Mouse (Mus musculus) spleen, adult 2 months (tissue): ENCODE measurements around the gene Ncapd3. TPM values are rescaled to one million over a fixed set of nuclear protein-coding genes. Genes with fewer than 3 reads are reported as not detected.

ENCODE experiments used
- DNase-seq, 2 experiments: peaks; one replicate each; pipeline versions ENCODE4 v3.0.0 to v3.0.0-alpha.2; 2012 to 2021; ENCODE audit warnings: low spot score in 2 of 2, low read depth in 1 of 2
- H3K27ac ChIP-seq: fragments of 200-500 bp; 2 replicates; pipeline ENCODE4 v1.5.1; 2012; ENCODE audit warnings: low read length, inconsistent platforms; ENCODE audit not compliant: insufficient read depth
- H3K27me3 ChIP-seq: fragments of 200-500 bp; 2 replicates; pipeline ENCODE4 v1.6.1; 2012; ENCODE audit warnings: mild to moderate bottlenecking, moderate library complexity, low read length, inconsistent platforms; ENCODE audit not compliant: control insufficient read depth, insufficient read depth
- H3K36me3 ChIP-seq: fragments of 200-500 bp; 2 replicates; pipeline ENCODE4 v1.6.1; 2012; ENCODE audit warnings: mild to moderate bottlenecking, low read length, inconsistent platforms; ENCODE audit not compliant: control insufficient read depth, insufficient read depth
- H3K4me1 ChIP-seq: fragments of 200-500 bp; 2 replicates; pipeline ENCODE4 v1.6.1; 2011; ENCODE audit warnings: inconsistent platforms; ENCODE audit not compliant: control insufficient read depth, insufficient read depth, insufficient read length
- H3K4me3 ChIP-seq: fragments of 200-500 bp; 2 replicates; pipeline ENCODE4 v1.5.1; 2011; ENCODE audit warnings: mild to moderate bottlenecking, inconsistent platforms; ENCODE audit not compliant: insufficient read depth, insufficient read length; ENCODE audit errors: extremely low read depth
- CTCF ChIP-seq: fragments of 200-500 bp; IDR thresholded peaks from 2 replicates; pipeline ENCODE4 v1.5.1; 2011; ENCODE audit warnings: mild to moderate bottlenecking, inconsistent platforms; ENCODE audit not compliant: insufficient read depth, insufficient read length, insufficient replicate concordance; ENCODE audit errors: extremely low read depth
- POLR2A ChIP-seq: fragments of 200-500 bp; IDR thresholded peaks from 2 replicates; pipeline ENCODE4 v1.6.1; 2011; ENCODE audit warnings: low read depth, low read length, inconsistent platforms
- WGBS: fragments of 180-500 bp; shearing (Covaris S2); methylation state at CpG from one replicate; pipeline ENCODE4 v1.1.7; 2018; 5-methylcytosine and 5-hydroxymethylcytosine counted together
- polyA plus RNA-seq: library from polyadenylated mRNA; depleted of rRNA; stranded (reverse); fragments of >200 nt; gene quantifications from 2 replicates; pipeline ENCODE4 v1.2.3, GENCODE M21; 2012

The Ncapd3 gene
- polyA plus RNA-seq, 1 experiment: 17.2 TPM

GRCm38 (mm10) chr9:27043892-27044291, 13.9 kb downstream of the Ncapd3 start:
- no peak for DNase-seq
- WGBS: 76% methylated on average over 5 of the region's 5 CpGs
- H3K36me3 ChIP-seq: peaks cover 28% of the 10 kb centered on the region
- no peak overlapping the region for H3K27ac ChIP-seq
- H3K27me3 ChIP-seq: no peaks in the 10 kb centered on the region
- no peaks in the 10 kb centered on the region for H3K4me1 ChIP-seq
- no peak overlapping the region for H3K4me3 ChIP-seq
- no peak for TF ChIP-seq POLR2A
- TF ChIP-seq CTCF: no peak

GRCm38 (mm10) chr9:27049492-27049891, 19.5 kb downstream of the Ncapd3 start:
- Histone ChIP-seq H3K36me3 (peaks cover 27% of the 10 kb centered on the region), H3K27ac (no peak overlapping the region), H3K4me1 (no peaks in the 10 kb centered on the region), H3K27me3 (no peaks in the 10 kb centered on the region), H3K4me3 (no peak overlapping the region)
- 92% methylated on average over 2 of the region's 2 CpGs for WGBS
- DNase-seq: no peak
- TF ChIP-seq POLR2A (no peak), CTCF (no peak)

GRCm38 (mm10) chr9:27058341-27058740, 28.4 kb downstream of the Ncapd3 start:
- Histone ChIP-seq H3K27ac (no peak overlapping the region), H3K4me3 (no peak overlapping the region), H3K4me1 (no peaks in the 10 kb centered on the region), H3K27me3 (no peaks in the 10 kb centered on the region), H3K36me3 (peaks cover 17% of the 10 kb centered on the region)
- WGBS: 96% methylated on average over 5 of the region's 5 CpGs
- TF ChIP-seq POLR2A: no peak
- no peak for TF ChIP-seq CTCF
- no peak for DNase-seq

GRCm38 (mm10) chr9:27070895-27071294, 40.9 kb downstream of the Ncapd3 start:
- no peak for TF ChIP-seq POLR2A
- TF ChIP-seq CTCF: no peak
- no peak overlapping the region for H3K27ac ChIP-seq
- DNase-seq: no peak
- H3K4me1 ChIP-seq: no peaks in the 10 kb centered on the region
- H3K36me3 ChIP-seq: peaks cover 33% of the 10 kb centered on the region
- whole genome bisulfite sequencing: 93% methylated on average over 4 of the region's 4 CpGs
- H3K4me3 ChIP-seq: no peak overlapping the region
- H3K27me3 ChIP-seq: no peaks in the 10 kb centered on the region

GRCm38 (mm10) chr9:27074677-27075076, 44.7 kb downstream of the Ncapd3 start:
- no peak for DNase-seq
- Histone ChIP-seq H3K4me3 (no peak overlapping the region), H3K36me3 (peaks cover 25% of the 10 kb centered on the region), H3K27me3 (no peaks in the 10 kb centered on the region), H3K27ac (no peak overlapping the region), H3K4me1 (no peaks in the 10 kb centered on the region)
- 75% methylated on average over 1 of the region's 1 CpGs for WGBS
- no peak for TF ChIP-seq CTCF
- no peak for TF ChIP-seq POLR2A

GRCm38 (mm10) chr9:27075812-27076211, 45.8 kb downstream of the Ncapd3 start:
- no peak overlapping the region for H3K27ac ChIP-seq
- peaks cover 15% of the 10 kb centered on the region for H3K36me3 ChIP-seq
- H3K4me3 ChIP-seq: no peak overlapping the region
- DNase-seq: no peak
- H3K4me1 ChIP-seq: no peaks in the 10 kb centered on the region
- H3K27me3 ChIP-seq: no peaks in the 10 kb centered on the region
- TF ChIP-seq POLR2A (no peak), CTCF (no peak)

GRCm38 (mm10) chr9:27086256-27086655, 56.3 kb downstream of the Ncapd3 start:
- Histone ChIP-seq H3K36me3 (peaks cover 41% of the 10 kb centered on the region), H3K27me3 (no peaks in the 10 kb centered on the region), H3K4me1 (no peaks in the 10 kb centered on the region), H3K4me3 (no peak overlapping the region), H3K27ac (no peak overlapping the region)
- 88% methylated on average over 5 of the region's 5 CpGs for WGBS
- no peak for DNase-seq
- no peak for TF ChIP-seq POLR2A
- TF ChIP-seq CTCF: no peak
